Mouse (Mus musculus): ENCODE measurements at regions not wholly inside any gene's neighbourhood (a gene's known extent, or its start where the extent isn't known, plus 50 kb on each side); places are given as distances from the start of the nearest gene placed in this dataset.

- TF ChIP-seq CTCF (IDR thresholded peaks at IDR 0.05; ENCODE audit: low read depth, low read length): no peak
- TF ChIP-seq POLR2A (IDR thresholded peaks at IDR 0.05; ENCODE audit: borderline replicate concordance, low read depth, low read length): no peak
These were observed 69.4 kb upstream of the Nck2 start for GRCm38 (mm10) chr1:43374946-43375345.
